Mouse (Mus musculus) intestine, embryonic 16.5 days (tissue): ENCODE measurements around the gene Apol8. TPM values are rescaled to one million over a fixed set of nuclear protein-coding genes. Genes with fewer than 3 reads are reported as not detected.

ENCODE experiments used
- ATAC-seq: fragments of 200-750 bp; cut with Nextera tagmentation; 2 replicates; pipeline ENCODE4 v1.8.0; 2017; ENCODE audit warnings: moderate TSS enrichment, moderate library complexity
- H3K27ac ChIP-seq: fragments of 300-500 bp; sonication (generic); 2 replicates; pipeline ENCODE4 v1.5.1; 2014; ENCODE audit warnings: mild to moderate bottlenecking, low read length
- H3K27me3 ChIP-seq: fragments of 300-500 bp; sonication (generic); replicated peaks from 2 replicates; pipeline ENCODE4 v1.6.1; 2014; ENCODE audit warnings: low read length, control low read depth, mixed read lengths; ENCODE audit not compliant: control insufficient read depth, insufficient read depth
- H3K36me3 ChIP-seq: fragments of 300-500 bp; sonication (generic); 2 replicates; pipeline ENCODE4 v1.6.1; 2014; ENCODE audit warnings: low read length, control low read depth; ENCODE audit not compliant: control insufficient read depth, insufficient read depth
- H3K4me1 ChIP-seq: fragments of 300-500 bp; sonication (generic); 2 replicates; pipeline ENCODE4 v1.6.1; 2014; ENCODE audit warnings: low read length, control low read depth, mixed read lengths; ENCODE audit not compliant: control insufficient read depth, insufficient read depth
- H3K4me2 ChIP-seq: fragments of 300-500 bp; sonication (generic); 2 replicates; pipeline ENCODE4 v1.6.1; 2014; ENCODE audit warnings: low read depth, low read length, control low read depth
- H3K4me3 ChIP-seq: fragments of 300-500 bp; sonication (generic); 2 replicates; pipeline ENCODE4 v1.5.1; 2014; ENCODE audit warnings: mild to moderate bottlenecking, low read length
- H3K9ac ChIP-seq: fragments of 300-500 bp; sonication (generic); 2 replicates; pipeline ENCODE4 v1.6.1; 2014; ENCODE audit warnings: low read depth, low read length
- H3K9me3 ChIP-seq: fragments of 300-500 bp; sonication (generic); 2 replicates; pipeline ENCODE4 v1.6.1; 2016; ENCODE audit warnings: low read length, control low read depth; ENCODE audit not compliant: control insufficient read depth
- WGBS: fragments of 180-500 bp; shearing (Covaris S2); extraction: QIAGEN DNeasy Blood & Tissue Kit; methylation state at CpG from one replicate; pipeline ENCODE4 v1.1.7; 2014; 5-methylcytosine and 5-hydroxymethylcytosine counted together
- polyA plus RNA-seq: library from polyadenylated mRNA; unstranded; fragments of >200 nt; fragmentation: Nextera tagmentation; extraction: Ambion mirVana; gene quantifications from 2 replicates; pipeline ENCODE4 v1.2.1, GENCODE M21; 2015

Apol8 gene
- polyA plus RNA-seq, 1 experiment from 2014 or later: 0.34 TPM

DNA sequence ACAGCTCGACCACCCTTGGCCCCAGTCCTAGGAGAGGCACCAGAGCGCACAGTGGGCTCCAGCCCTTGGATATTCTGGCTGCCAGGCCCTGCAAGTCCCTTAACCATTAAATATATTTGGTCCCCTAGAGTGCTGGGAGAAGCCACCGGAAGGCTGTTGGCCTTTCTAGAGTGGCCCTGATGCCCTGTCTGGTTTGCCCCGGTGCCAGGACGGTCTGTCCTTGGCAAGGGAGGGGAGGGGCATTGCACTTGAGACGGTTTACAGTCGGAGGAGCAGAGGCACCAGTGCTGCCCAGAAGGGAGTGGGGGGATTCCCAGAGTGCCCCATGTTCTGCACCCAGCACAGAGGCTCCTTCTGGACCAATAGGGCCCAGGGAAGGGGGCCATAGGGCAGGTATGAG, 4.3 kb upstream of the Apol8 start:
- Histone ChIP-seq H3K4me2 (no peak overlapping the region), H3K36me3 (peaks cover 55% of the 10 kb centered on the region), H3K9ac (no peak overlapping the region), H3K27ac (no peak overlapping the region), H3K27me3 (no peaks in the 10 kb centered on the region), H3K4me3 (no peak overlapping the region), H3K4me1 (no peaks in the 10 kb centered on the region), H3K9me3 (no peaks in the 10 kb centered on the region)
- WGBS: 91% methylated on average over 7 of the region's 7 CpGs
- no peak for ATAC-seq

DNA sequence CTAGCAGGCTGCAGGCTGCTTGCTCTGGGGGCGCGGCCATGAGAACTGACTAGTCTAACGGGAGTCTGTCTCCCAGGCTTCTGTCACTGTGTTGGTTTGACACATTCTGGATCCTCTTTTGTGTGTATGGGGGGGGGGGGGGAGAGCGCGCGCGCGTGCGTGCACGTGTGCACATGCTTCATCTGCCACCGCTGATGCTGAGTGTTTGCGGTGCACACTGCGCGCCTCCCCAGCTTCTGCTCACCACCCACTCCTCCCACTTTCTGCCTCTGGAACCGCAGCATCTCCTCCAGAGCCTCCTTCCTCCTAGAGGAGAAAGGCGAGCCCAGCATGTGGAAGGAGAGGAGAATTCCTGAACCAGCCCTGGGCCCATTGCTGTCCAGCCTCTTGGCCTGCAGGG, 3.2 kb upstream of the Apol8 start:
- no peak overlapping the region for H3K4me2 ChIP-seq
- H3K36me3 ChIP-seq: peaks cover 46% of the 10 kb centered on the region
- H3K27me3 ChIP-seq: no peaks in the 10 kb centered on the region
- H3K27ac ChIP-seq: no peak overlapping the region
- H3K9me3 ChIP-seq: no peaks in the 10 kb centered on the region
- no peak for ATAC-seq
- no peaks in the 10 kb centered on the region for H3K4me1 ChIP-seq
- WGBS: 93% methylated on average over 15 of the region's 16 CpGs
- H3K9ac ChIP-seq: no peak overlapping the region
- no peak overlapping the region for H3K4me3 ChIP-seq

DNA sequence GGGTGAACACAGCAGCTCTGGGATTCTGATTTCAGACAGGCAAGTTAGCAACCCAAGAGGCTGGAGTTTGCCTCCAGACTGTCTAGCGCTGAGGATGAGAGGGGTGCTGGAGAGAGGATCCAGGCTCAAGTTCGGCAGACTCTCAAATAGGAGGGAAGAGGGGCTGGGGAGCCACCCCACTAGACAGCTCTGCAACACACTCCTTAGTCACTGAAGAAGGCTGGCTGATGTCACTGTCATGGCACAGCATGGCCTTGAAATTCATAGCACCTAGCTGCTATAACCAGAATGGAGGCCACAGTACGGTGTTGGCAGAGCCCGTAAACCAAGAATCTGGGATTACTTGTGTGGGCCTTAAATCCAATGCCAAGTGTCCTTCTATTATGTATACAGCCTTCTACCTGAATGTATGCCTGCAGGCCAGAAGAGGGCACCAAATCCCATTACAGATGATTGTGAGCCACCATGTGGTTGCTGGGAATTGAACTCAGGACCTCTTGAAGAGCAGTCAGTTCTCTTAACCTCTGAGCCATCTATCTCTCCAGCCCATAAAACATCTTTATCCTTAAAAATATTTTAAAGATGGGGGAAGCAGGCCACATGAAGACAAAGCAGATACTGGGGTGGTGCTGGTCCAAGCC, 903 bp upstream of the Apol8 start:
- no peaks in the 10 kb centered on the region for H3K4me1 ChIP-seq
- peaks cover 3% of the 10 kb centered on the region; the same call in 1 of the 2 replicates for H3K27me3 ChIP-seq
- ATAC-seq: no peak
- peaks cover 26% of the 10 kb centered on the region for H3K36me3 ChIP-seq
- H3K4me3 ChIP-seq: no peak overlapping the region
- H3K27ac ChIP-seq: no peak overlapping the region
- 71% methylated on average over 4 of the region's 4 CpGs for WGBS
- no peaks in the 10 kb centered on the region for H3K9me3 ChIP-seq
- no peak overlapping the region; the same call in 1 of the 2 replicates for H3K9ac ChIP-seq
- no peak overlapping the region for H3K4me2 ChIP-seq

DNA sequence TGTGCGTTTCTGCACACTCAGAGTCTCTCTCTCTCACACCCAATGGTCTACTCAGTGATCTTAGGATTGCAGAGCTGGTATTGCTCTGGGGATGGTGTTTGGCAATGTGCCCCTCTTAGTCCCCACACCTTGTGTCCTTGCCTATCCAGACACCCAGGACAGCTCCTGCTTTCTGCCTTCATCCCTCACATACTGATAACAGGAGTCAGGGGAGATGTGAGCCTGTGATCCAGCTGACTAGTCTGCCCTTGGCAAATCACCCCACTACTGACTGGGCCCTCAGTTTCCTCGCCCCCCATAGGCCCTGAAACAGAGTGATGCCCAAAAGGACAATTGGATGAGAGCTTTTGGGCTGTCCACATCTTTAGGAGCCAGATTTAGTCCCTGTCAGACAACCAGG, 722 bp downstream of the Apol8 start:
- Histone ChIP-seq H3K4me2 (no peak overlapping the region), H3K36me3 (peaks cover 12% of the 10 kb centered on the region), H3K27me3 (peaks cover 4% of the 10 kb centered on the region; the same call in 1 of the 2 replicates), H3K27ac (no peak overlapping the region), H3K9me3 (no peaks in the 10 kb centered on the region), H3K4me1 (no peaks in the 10 kb centered on the region), H3K9ac (no peak overlapping the region), H3K4me3 (no peak overlapping the region)
- 71% methylated on average over 2 of the region's 2 CpGs for WGBS
- no peak for ATAC-seq

DNA sequence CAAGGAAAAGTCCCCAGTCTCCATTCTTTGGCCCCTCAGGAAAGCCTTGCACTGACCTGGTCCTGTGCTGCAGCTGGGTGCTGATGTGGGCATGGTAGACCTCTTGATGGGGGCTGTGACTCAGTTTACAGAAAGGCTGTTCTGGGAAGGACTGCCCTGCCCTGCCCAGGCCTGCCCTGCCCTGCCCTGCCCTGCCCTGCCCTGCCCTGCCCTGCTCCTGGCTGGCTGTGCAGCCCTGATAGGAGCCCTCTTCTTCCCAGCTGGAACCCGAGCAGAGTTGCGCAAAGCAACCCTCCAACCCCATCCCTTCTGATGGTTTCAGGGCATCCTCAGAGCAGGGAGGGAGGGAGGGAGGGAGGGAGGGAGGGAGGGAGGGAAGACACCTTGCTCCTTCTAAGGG, 1.7 kb downstream of the Apol8 start:
- Histone ChIP-seq H3K36me3 (peaks cover 3% of the 10 kb centered on the region), H3K4me3 (no peak overlapping the region), H3K9me3 (no peaks in the 10 kb centered on the region), H3K27ac (no peak overlapping the region), H3K4me1 (no peaks in the 10 kb centered on the region), H3K9ac (no peak overlapping the region), H3K27me3 (peaks cover 5% of the 10 kb centered on the region; the same call in 1 of the 2 replicates), H3K4me2 (no peak overlapping the region)
- WGBS: no CpG with 5 or more reads among the region's 2 CpGs
- ATAC-seq: peak; percentile 74

DNA sequence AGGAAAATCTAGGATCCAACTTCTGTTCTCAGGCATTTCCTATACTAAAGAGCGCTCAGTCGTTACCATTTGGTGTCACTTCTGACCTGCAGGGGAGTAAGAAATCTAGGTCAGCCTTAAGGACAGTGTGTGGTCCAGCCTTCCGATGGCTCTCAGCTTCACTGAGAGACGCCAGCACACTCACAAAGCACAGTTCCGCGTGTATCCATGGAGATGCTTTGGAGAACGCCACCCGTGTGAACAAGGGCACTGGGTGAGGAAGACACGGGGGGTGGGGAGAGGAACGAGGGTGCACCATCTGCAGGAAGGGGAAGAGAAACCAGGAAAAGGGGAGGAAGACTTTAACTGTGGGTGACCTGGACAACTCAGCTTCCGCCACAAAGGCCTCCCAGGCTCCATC, 4.4 kb downstream of the Apol8 start:
- H3K4me3 ChIP-seq: no peak overlapping the region
- no peaks in the 10 kb centered on the region for H3K4me1 ChIP-seq
- H3K27me3 ChIP-seq: peaks cover 16% of the 10 kb centered on the region
- no peak overlapping the region for H3K4me2 ChIP-seq
- WGBS: 53% methylated on average over 11 of the region's 11 CpGs
- no peak overlapping the region for H3K27ac ChIP-seq
- H3K9me3 ChIP-seq: no peaks in the 10 kb centered on the region; the same call in 1 of the 2 replicates
- no peak for ATAC-seq
- no peak overlapping the region for H3K9ac ChIP-seq
- H3K36me3 ChIP-seq: no peaks in the 10 kb centered on the region

DNA sequence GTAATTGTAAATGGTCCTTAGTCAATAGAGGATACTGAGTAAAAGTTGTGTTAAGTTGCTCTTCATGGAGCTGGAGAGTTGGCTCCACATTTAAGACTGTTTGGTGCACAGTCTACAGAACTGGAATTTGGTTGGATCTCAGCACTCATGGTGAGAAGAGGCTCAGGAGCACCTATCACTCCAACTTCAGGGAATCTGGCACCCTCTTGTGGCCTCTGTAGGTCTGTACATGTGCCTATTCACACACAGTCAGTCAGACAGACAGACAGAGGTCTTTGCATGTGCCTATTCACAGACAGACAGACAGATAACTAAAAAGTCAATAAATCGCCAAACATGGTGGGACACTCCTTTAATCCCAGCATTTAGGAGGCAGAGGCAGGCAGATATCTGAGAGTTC, 6.3 kb downstream of the Apol8 start:
- Histone ChIP-seq H3K4me3 (no peak overlapping the region), H3K4me1 (no peaks in the 10 kb centered on the region), H3K27ac (no peak overlapping the region), H3K36me3 (no peaks in the 10 kb centered on the region), H3K4me2 (no peak overlapping the region), H3K9me3 (no peaks in the 10 kb centered on the region; the same call in 1 of the 2 replicates), H3K9ac (no peak overlapping the region), H3K27me3 (peaks cover 28% of the 10 kb centered on the region)
- ATAC-seq: no peak
- WGBS: 27% methylated on average over 1 of the region's 1 CpGs

DNA sequence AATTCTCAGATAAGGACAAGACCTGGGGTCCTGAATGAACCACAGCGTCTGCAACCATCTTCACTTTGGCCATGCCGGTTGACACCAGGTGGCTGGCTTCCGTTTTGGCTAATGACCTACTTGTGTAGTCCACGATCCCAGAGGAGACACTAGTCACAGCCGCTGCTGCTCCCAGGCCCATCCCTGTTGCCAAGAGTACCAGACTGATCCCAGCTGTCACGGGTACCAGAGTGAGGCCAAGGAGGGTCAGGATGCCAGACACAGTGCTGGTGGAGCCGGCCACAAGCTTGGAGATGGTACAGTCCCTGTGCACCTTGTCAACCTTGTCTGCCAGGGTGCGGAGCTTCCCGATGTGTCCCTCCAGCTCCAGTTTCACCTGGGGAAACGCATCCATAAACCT, 7.1 kb downstream of the Apol8 start:
- 88% methylated on average over 10 of the region's 10 CpGs for WGBS
- Histone ChIP-seq H3K36me3 (no peaks in the 10 kb centered on the region), H3K4me1 (no peaks in the 10 kb centered on the region), H3K9me3 (no peaks in the 10 kb centered on the region; the same call in 1 of the 2 replicates), H3K9ac (no peak overlapping the region), H3K4me2 (no peak overlapping the region), H3K27me3 (peaks cover 34% of the 10 kb centered on the region), H3K27ac (no peak overlapping the region), H3K4me3 (no peak overlapping the region)
- no peak for ATAC-seq

DNA sequence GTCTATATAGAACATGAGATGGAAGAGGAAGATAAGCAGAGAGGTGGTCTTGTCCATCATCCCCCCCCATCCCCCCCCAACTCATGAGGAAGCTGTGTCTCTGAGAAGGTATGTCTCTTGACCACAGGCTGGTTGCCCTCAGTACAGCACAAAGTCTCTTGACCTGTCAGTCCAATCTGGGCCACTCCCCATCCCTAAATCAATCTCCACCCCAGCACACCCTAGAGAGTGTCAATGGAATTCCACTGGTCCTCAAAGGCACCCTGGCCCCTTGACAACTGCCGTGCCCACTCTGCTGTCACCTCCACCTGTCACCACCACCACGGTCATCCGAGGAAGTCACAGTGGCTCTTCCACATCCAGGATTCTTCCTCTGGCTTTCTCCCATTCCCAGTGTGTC, 8.4 kb downstream of the Apol8 start:
- H3K36me3 ChIP-seq: no peaks in the 10 kb centered on the region
- H3K27ac ChIP-seq: no peak overlapping the region
- no peaks in the 10 kb centered on the region; the same call in 1 of the 2 replicates for H3K9me3 ChIP-seq
- no peak for ATAC-seq
- no peak overlapping the region for H3K4me2 ChIP-seq
- no peak overlapping the region for H3K9ac ChIP-seq
- 71% methylated on average over 3 of the region's 3 CpGs for WGBS
- H3K4me1 ChIP-seq: no peaks in the 10 kb centered on the region
- H3K4me3 ChIP-seq: no peak overlapping the region
- peaks cover 34% of the 10 kb centered on the region for H3K27me3 ChIP-seq

DNA sequence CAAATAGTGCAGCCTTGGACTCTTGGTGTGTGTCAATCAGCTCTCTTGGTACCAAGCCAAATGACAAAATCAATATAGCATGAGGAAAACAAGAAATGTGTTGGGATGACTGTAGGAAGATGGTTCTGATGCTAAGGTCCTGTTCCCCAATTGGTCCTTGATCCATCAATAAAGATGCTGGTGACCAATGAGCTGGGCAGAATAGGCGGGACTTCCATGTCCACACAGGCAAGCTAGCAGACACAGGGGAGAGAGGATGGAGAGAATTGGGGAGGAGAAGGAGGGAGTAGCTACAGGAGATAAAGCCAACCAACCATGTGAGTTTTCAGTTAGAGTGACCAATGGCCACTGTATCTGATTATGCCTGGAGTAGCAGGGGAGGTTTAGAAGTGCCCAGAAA, 10.5 kb downstream of the Apol8 start:
- no peak overlapping the region for H3K4me2 ChIP-seq
- no peaks in the 10 kb centered on the region for H3K4me1 ChIP-seq
- 95% methylated on average over 1 of the region's 1 CpGs for WGBS
- H3K27me3 ChIP-seq: peaks cover 30% of the 10 kb centered on the region
- ATAC-seq: no peak
- no peak overlapping the region for H3K9ac ChIP-seq
- H3K36me3 ChIP-seq: no peaks in the 10 kb centered on the region
- H3K9me3 ChIP-seq: no peaks in the 10 kb centered on the region; the same call in 1 of the 2 replicates
- H3K27ac ChIP-seq: no peak overlapping the region
- H3K4me3 ChIP-seq: no peak overlapping the region
